Mouse (Mus musculus) liver, postnatal 0 days (tissue): Measurements from ENCODE around the gene Serpina1b. TPM values are rescaled to one million over a fixed set of nuclear protein-coding genes. Genes with fewer than 3 reads are reported as not detected.

Experiments used
- ATAC-seq: fragments of 200-750 bp; cut with Nextera tagmentation; 2 replicates; pipeline ENCODE4 v1.8.0; 2017; ENCODE audit warnings: mild to moderate bottlenecking, moderate library complexity
- DNase-seq: peaks from one replicate; pipeline ENCODE4 v3.0.0-alpha.2; 2016
- H3K27ac ChIP-seq: fragments of 300-500 bp; sonication (generic); 2 replicates; pipeline ENCODE4 v1.5.1; 2014; ENCODE audit warnings: antibody characterized with exemption, moderate library complexity, mild to moderate bottlenecking, low read depth
- H3K27me3 ChIP-seq: fragments of 300-500 bp; sonication (generic); 2 replicates; pipeline ENCODE4 v1.6.1; 2014; ENCODE audit warnings: low read length, control low read depth, mixed read lengths; ENCODE audit not compliant: insufficient read depth
- H3K36me3 ChIP-seq: fragments of 300-500 bp; sonication (generic); replicated peaks from 2 replicates; pipeline ENCODE4 v1.6.1; 2014; ENCODE audit warnings: mild to moderate bottlenecking, control low read depth, low read length, moderate library complexity, mixed read lengths; ENCODE audit not compliant: insufficient read depth
- H3K4me1 ChIP-seq: fragments of 300-500 bp; sonication (generic); 2 replicates; pipeline ENCODE4 v1.6.1; 2014; ENCODE audit warnings: antibody characterized with exemption, mild to moderate bottlenecking, control low read depth; ENCODE audit not compliant: insufficient read depth
- H3K4me2 ChIP-seq: fragments of 300-500 bp; sonication (generic); 2 replicates; pipeline ENCODE4 v1.6.1; 2014; ENCODE audit warnings: low read depth, mild to moderate bottlenecking, low read length, moderate library complexity, mixed read lengths
- H3K4me3 ChIP-seq: fragments of 300-500 bp; sonication (generic); 2 replicates; pipeline ENCODE4 v1.5.1; 2014; ENCODE audit warnings: low read depth, low read length
- H3K9ac ChIP-seq: fragments of 300-500 bp; sonication (generic); replicated peaks from 2 replicates; pipeline ENCODE4 v1.6.1; 2014; ENCODE audit warnings: mild to moderate bottlenecking, moderate library complexity
- H3K9me3 ChIP-seq: fragments of 300-500 bp; sonication (generic); 2 replicates; pipeline ENCODE4 v1.6.1; 2016; ENCODE audit warnings: mild to moderate bottlenecking, control low read depth, low read length, mixed read lengths
- CTCF ChIP-seq: sonication (generic); IDR thresholded peaks from 2 replicates; pipeline ENCODE4 v1.5.1; 2016; ENCODE audit warnings: antibody characterized with exemption, low read depth
- EP300 ChIP-seq: IDR thresholded peaks from 2 replicates; pipeline ENCODE4 v1.6.1; 2016; ENCODE audit warnings: antibody characterized with exemption, low read depth, mild to moderate bottlenecking
- WGBS: fragments of 180-500 bp; shearing (Covaris S2); extraction: QIAGEN DNeasy Blood & Tissue Kit; methylation state at CpG from one replicate; pipeline ENCODE4 v1.1.7; 2014; ENCODE audit not compliant: insufficient replicate concordance; 5-methylcytosine and 5-hydroxymethylcytosine counted together
- polyA plus RNA-seq: library from polyadenylated mRNA; unstranded; fragments of >200 nt; fragmentation: Nextera tagmentation; extraction: Ambion mirVana; gene quantifications from 2 replicates; pipeline ENCODE4 v1.2.1, GENCODE M21; 2015

Serpina1b gene
- polyA plus RNA-seq, 1 experiment from 2014 or later: 3,088 TPM

GRCm38 (mm10) chr12:103688221-103688814 is 141.9 kb downstream of the Serpina1b start:
- TF ChIP-seq CTCF (no peak), EP300 (no peak)
- no peak overlapping the region for H3K27ac ChIP-seq
- no peaks in the 10 kb centered on the region for H3K36me3 ChIP-seq
- H3K4me3 ChIP-seq: no peak overlapping the region
- H3K4me1 ChIP-seq: no peaks in the 10 kb centered on the region; the same call in none of the 2 replicates
- H3K9ac ChIP-seq: no peak overlapping the region
- no peak for ATAC-seq
- H3K4me2 ChIP-seq: no peak overlapping the region
- H3K27me3 ChIP-seq: no peaks in the 10 kb centered on the region
- 24% methylated on average over 3 of the region's 3 CpGs for whole genome bisulfite sequencing
- no peak for DNase-seq
- no peaks in the 10 kb centered on the region for H3K9me3 ChIP-seq

GRCm38 (mm10) chr12:103687021-103687420 is 143.2 kb downstream of the Serpina1b start:
- Histone ChIP-seq H3K9ac (no peak overlapping the region), H3K4me1 (no peaks in the 10 kb centered on the region; the same call in none of the 2 replicates), H3K4me3 (no peak overlapping the region), H3K4me2 (no peak overlapping the region), H3K27ac (no peak overlapping the region), H3K27me3 (no peaks in the 10 kb centered on the region), H3K9me3 (no peaks in the 10 kb centered on the region), H3K36me3 (no peaks in the 10 kb centered on the region)
- TF ChIP-seq CTCF (no peak), EP300 (no peak)
- DNase-seq (no peak), ATAC-seq (peak; percentile 44; the same call in 1 of the 2 replicates)
- WGBS: 40% methylated on average over 7 of the region's 7 CpGs

- no peak overlapping the region for H3K9ac ChIP-seq
- H3K27ac ChIP-seq: no peak overlapping the region
- no peaks in the 10 kb centered on the region for H3K27me3 ChIP-seq
- no peaks in the 10 kb centered on the region for H3K9me3 ChIP-seq
- no peak for DNase-seq
- WGBS: 50% methylated on average over 3 of the region's 3 CpGs
- no peak for ATAC-seq
- H3K4me1 ChIP-seq: no peaks in the 10 kb centered on the region; the same call in none of the 2 replicates
- TF ChIP-seq CTCF (no peak), EP300 (no peak)
- H3K4me2 ChIP-seq: no peak overlapping the region
- no peaks in the 10 kb centered on the region for H3K36me3 ChIP-seq
- H3K4me3 ChIP-seq: no peak overlapping the region
These were observed 144.1 kb downstream of the Serpina1b start for GRCm38 (mm10) chr12:103686050-103686449.

- DNase-seq (no peak), ATAC-seq (no peak)
- Histone ChIP-seq H3K27me3 (no peaks in the 10 kb centered on the region), H3K4me1 (peaks cover 5% of the 10 kb centered on the region), H3K4me2 (no peak overlapping the region), H3K4me3 (no peak overlapping the region), H3K9ac (no peak overlapping the region), H3K27ac (no peak overlapping the region), H3K9me3 (no peaks in the 10 kb centered on the region), H3K36me3 (no peaks in the 10 kb centered on the region)
- 38% methylated on average over 3 of the region's 3 CpGs for WGBS
- TF ChIP-seq CTCF: no peak
- no peak for TF ChIP-seq EP300
These were observed 144.8 kb downstream of the Serpina1b start for GRCm38 (mm10) chr12:103685386-103685785.

- Histone ChIP-seq H3K4me3 (no peak overlapping the region), H3K27me3 (no peaks in the 10 kb centered on the region), H3K27ac (no peak overlapping the region), H3K9ac (no peak overlapping the region), H3K9me3 (no peaks in the 10 kb centered on the region), H3K36me3 (no peaks in the 10 kb centered on the region), H3K4me2 (no peak overlapping the region), H3K4me1 (peaks cover 6% of the 10 kb centered on the region)
- DNase-seq (no peak), ATAC-seq (no peak)
- WGBS: 48% methylated on average over 4 of the region's 4 CpGs
- no peak for TF ChIP-seq CTCF
- TF ChIP-seq EP300: no peak
These were observed 146.4 kb downstream of the Serpina1b start for GRCm38 (mm10) chr12:103683775-103684174.

GRCm38 (mm10) chr12:103681739-103682138 is 148.4 kb downstream of the Serpina1b start:
- Histone ChIP-seq H3K9me3 (no peaks in the 10 kb centered on the region), H3K4me2 (peak overlapping the region; percentile 27; the same call in 1 of the 2 replicates), H3K27ac (peak overlapping the region; percentile 81), H3K36me3 (no peaks in the 10 kb centered on the region), H3K4me1 (peaks cover 11% of the 10 kb centered on the region), H3K9ac (no peak overlapping the region), H3K27me3 (no peaks in the 10 kb centered on the region), H3K4me3 (no peak overlapping the region)
- WGBS: 42% methylated on average over 2 of the region's 2 CpGs
- no peak for DNase-seq
- peak; percentile 81 for ATAC-seq
- TF ChIP-seq EP300: no peak
- TF ChIP-seq CTCF: no peak
